Mouse (Mus musculus) kidney, postnatal 36 days (tissue): ENCODE measurements around the gene Lyrm4.
"Not testable (repeated sequence)": the region's sequence is repeated elsewhere in the genome, so short reads cannot be mapped to it uniquely, and the experiment has no call there.

Source experiments
- DNase-seq, 2 experiments: peaks; one replicate each; pipeline ENCODE4 v3.0.0; 2021 to 2022; ENCODE audit warnings: mixed read lengths in 2 of 2

Gene Lyrm4

DNA sequence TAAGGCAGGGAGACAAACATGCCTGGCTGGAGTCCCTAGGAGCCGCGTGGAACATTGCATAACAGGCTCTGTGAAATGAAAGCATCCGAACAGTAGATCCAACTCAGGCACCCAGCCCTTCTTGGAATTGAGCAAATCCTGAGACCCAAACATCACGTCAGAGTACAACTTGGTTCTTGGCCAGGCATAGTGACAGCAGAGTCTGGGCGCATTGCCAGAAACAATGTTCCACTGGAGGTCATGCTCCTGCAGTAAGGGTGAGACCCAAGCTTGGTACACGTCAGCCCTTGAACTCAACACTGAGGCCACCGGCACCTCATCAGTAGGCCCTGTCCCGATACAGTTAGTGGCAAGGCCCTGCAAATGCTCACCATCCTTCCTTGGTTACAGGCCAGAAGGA lies 123.3 kb downstream of the Lyrm4 start:
- peak; percentile 77 to 78 for DNase-seq

DNA sequence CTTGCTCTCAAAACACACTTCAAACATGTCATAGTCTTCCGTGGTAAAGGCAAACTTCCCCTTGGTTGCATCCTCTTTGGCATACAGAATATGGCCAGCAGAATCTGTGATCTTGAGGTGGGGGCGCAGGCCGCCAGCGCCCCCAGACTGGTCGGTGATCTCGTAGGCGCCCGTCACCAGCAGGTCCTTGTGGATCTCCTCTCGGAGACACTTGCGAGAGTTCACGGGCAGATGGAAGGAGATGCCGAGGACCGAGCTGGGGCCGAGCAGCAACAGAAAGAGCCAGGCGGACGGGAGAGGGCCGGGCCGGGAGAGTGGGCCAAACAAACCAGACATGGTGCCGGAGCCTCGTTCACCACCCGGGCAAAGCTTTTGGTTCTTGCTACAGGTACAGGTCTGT lies 126.1 kb downstream of the Lyrm4 start:
- not testable (repeated sequence) for DNase-seq

DNA sequence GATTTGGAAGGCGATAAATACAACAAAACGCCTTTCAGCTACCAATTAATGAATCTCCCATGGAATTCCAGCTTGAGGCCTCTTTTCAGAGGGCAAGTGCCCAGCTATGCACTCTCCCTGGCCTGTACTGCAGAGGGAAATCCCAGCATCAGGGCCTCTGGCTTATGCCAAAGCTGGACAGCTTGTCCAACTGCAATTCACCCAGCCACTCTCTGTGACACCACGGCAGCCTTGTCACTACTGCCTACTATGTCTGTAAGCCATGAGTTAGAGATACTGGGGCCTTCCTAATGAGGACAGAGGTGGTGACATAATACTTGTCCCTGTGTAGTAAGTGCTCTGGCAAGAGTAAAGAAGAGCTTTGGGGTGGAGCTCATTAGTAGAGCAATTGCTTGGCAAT lies 128.0 kb downstream of the Lyrm4 start:
- DNase-seq, result no peak

DNA sequence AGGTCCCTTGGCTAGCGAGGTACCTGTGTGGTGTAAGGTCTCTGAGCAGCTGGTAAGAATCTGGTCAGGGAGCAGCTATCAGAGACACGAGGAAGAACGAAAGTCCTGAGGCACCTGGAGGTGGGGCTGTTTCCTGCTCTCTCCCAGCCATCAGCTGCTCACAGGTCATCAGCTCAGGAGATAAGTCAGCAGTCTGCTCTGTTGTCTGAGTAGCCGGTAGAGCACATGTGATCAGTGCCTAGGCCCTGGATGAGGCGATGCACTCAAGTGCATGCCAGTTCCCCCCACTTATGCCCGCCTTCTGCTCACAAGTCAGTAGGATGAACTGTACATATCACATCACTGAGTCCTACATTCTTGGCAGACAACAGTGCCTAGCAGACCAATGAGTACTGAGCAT lies 134.3 kb downstream of the Lyrm4 start:
- DNase-seq, result no peak

DNA sequence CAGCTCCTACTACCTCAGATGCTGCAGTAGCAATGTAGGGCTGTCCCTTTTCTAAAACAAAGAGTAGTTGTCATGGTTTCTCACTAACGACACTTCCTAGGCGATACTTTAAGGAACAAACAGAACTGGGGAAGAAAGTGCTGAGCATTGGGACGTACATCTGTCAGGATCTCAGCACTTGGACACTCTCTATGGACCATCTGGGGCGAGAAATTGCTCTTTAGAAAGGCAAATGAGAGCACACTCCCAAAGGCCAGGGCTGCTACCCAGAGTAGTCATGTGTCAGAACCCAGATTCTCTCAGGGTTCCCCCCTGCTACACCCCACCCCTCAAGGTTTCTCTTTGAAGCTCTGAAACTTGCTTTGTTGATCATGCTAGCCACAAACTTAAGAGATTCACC lies 136.9 kb downstream of the Lyrm4 start:
- DNase-seq, result no peak

DNA sequence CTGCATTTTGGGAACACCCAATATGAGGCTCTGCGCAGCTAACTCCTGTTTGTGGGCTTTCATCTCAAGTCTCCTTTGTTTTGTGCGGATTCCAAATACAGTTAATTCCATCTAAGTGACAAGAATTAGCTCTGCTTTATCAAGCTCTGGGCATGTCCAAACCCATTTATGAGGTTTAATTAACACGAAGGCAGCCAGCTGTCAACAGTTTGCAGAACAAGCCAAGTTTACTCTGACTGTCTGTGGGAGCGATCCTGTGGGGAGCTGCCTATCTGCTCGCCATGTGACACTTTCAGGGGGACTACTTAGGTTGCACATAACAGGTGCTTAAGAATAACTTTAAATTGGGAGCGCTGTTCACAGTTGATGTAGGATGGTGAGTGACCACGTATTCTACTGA lies 140.4 kb downstream of the Lyrm4 start:
- no peak for DNase-seq

DNA sequence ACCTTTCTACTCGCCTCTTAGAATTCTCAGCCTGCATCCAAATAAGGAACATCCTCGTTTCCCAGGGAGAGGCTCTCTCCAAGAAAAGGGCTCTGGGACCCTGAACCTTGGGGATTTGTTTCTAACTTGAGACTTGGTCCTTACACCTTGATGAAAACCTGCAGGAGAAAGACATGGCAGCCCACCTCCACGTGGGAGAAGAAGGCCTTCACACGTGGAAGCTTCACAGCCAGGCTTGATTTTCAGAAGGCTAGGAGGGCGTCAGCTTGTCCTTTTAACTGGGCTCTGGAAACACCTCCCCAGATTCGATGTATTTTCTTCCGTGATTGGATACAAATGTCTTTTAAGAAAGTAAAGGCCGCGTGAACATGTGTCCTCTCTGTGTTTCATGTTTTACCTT lies 147.5 kb downstream of the Lyrm4 start:
- DNase-seq, result no peak

DNA sequence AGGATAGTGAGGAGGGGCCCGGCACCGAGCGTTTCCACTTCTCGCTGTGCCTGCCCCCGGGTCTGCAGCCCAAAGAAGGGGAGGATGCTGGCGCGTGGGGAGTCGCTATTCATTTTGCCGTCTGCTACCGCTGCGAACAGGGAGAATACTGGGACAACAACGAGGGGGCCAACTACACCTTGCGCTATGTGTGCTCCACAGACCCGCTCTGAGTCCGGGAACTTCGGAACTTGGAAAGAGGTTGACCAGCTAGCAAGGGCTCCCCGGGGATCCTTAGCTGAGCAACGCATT lies 147.9 kb downstream of the Lyrm4 start:
- no peak for DNase-seq

DNA sequence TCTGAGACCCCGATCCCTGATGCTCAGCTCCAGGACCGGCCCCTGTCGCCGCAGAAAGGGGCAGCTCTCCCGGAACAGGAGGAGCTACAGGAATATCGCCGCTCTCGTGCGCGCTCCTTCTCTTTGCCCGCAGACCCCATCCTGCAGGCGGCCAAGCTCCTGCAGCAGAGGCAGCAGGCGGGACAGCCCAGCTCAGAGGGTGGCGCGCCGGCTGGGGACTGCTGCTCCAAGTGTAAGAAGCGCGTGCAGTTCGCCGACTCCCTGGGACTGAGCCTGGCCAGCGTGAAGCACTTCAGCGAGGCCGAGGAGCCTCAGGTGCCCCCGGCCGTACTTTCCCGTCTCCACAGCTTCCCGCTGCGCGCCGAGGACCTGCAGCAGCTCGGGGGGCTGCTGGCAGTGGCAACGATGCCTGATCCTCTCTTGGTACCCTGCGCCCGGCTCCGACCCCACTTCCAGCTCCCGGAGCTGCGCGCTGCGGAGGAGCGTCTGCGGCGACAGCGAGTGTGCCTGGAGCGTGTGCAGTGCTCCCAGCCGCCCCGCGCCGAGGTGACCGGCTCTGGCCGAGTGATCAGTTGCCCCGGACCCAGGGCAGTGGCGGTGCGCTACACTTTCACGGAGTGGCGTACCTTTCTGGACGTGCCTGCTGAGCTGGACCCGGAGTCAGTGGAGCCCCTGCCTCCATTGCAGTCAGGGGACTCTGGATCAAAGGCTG lies 148.5 kb downstream of the Lyrm4 start:
- DNase-seq, result peak in 1 of 2 experiments; percentile 43

DNA sequence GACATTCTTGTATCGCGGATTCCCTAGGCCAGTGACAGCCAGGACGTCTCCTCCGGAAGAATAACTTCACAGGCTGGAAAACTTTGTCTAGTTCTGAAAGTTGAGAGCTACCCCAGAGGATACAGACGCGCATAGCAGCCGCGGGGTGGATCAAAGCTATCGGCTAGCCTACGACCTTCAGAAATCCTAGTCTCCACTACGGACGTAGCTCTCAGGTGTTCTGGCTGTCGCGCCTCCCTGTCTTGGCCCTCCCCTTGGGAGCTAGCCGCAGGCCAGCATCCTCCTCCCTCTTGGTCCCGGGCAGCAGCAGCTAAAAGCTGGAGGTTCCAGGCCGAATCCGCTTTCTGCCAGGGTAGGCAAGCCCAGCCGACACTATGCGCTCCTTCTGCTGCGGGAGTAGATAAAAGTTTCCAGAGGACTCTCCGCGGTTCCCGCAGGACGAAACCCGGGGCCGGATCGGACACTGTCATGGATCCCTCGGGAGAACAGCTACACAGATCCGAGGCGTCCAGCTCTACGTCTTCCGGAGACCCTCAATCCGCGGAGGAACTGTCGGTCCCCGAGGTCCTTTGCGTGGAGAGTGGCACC lies 149.1 kb downstream of the Lyrm4 start:
- peak in 1 of 2 experiments; percentile 30 for DNase-seq

DNA sequence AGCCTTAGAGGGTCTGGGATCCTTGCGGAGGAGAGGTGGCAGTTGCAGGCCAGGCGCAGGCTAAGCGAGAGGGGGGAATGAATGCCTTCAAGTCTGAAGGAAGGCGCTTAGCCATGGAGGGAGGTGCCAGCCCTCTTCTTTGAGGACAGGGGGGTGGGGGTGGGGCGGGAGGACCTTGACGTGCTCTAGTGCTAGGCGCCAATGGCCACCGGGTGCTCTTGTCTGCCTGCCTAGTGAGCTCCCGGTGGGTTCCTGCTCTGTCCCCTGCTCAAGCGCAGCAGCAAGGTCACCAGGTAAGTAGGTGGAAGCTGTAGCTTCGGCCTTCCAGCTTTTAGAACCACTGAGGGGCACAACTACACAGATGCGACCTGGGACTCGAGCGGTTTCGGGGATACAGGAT lies 149.6 kb downstream of the Lyrm4 start:
- no peak for DNase-seq

DNA sequence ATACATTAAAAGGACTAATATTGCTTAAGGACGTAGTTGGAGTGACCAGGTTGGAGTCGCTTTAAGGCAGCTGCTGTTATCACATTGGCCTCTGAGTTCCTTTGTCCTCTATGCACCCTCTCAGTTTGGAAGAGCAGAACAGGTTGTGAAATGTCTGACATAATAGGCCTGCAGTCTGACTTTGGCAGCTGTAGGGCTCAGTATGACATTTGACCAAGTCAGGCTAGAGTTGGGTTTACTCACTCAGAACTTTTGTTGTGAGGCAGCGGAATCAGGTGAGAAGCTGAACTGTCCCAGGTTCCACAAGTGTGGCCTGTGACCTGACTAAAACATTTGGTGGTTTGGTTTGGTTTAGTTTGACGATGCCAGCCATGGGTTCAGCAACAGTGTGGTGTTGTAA lies 153.7 kb downstream of the Lyrm4 start:
- DNase-seq, result no peak

DNA sequence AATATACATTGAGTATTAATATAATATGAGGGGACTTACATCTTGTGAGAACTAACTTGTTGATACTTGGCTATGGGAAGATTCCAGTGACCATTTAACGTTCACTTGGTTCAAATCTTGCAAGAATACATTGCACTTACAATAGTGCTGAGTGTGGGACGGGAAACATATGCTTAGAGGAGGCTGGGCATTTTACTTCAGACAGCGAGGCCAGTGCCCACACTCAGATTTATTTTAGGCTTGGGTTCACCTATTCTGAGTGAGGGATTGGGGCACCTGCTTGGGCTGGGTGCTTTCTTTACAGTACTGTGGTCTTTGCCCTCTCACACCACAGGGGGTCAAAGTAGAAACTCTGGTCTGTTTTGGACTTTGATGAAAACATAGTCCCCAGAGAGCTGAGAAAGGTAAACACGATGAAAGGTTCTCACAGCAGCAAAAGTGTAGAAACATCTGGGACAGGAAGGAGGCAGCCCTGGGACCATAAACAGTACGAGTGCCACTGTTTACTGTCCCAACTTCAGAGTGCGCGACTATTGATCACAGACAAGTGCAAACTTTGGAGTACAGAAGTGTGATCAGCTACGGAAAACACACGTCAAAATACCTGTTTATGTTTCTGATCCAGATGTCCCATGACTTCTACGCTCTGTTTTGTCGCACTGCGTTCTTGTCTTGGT lies 157.8 kb downstream of the Lyrm4 start:
- no peak for DNase-seq

DNA sequence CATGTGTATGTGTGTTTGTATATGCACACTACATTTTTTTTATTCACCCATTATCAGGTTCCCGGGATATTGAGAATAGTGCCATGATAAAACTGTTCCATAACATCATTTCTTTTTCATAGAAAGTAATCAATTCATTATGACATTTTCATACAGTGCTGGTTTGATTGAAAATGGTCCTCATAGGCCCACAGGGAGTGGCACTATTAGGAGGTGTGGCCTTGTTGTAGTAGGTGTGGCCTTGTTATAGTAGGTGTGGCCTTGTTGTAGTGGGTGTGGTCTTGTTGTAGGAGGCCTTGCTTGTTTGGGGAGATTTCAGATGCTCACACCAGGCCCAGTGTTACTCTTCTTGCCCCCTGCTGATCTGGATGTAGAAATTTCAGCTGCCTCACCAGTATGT lies 158.8 kb downstream of the Lyrm4 start, which contains the start of gene Ppp1r3g:
TSS of gene Ppp1r3g (plus strand) at position 301 of the 400 bp plus-strand sequence.
- no peak for DNase-seq

DNA sequence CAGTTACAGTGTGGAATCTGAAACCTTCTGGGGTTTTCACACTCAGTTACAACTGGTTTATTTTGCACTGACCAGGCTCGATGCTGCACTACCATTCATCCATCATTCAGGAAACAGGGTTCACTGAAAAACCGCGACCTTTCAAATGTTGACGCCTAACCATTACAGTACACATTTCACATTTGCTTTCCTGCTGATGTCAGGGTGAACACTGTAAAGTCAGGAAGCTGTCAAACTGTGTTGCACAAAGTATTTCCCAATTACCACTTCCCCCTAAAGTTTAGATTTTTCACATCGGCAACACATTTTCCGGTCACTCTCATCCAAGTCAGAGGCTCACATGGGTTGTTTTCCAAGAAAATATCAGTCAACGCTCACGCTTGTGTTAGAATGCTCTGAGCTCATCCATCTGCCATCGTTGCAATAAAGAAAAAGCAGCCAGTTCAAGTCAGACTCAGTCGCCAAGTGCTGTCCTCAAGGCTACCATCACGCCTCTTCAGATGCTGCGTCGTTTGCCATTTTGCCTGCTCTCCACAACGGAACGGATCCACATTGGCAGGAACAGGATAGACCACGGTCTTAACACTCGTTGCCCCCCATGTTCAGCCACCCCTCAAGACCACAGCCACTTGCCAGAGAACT lies 167.4 kb downstream of the Lyrm4 start:
- no peak for DNase-seq

DNA sequence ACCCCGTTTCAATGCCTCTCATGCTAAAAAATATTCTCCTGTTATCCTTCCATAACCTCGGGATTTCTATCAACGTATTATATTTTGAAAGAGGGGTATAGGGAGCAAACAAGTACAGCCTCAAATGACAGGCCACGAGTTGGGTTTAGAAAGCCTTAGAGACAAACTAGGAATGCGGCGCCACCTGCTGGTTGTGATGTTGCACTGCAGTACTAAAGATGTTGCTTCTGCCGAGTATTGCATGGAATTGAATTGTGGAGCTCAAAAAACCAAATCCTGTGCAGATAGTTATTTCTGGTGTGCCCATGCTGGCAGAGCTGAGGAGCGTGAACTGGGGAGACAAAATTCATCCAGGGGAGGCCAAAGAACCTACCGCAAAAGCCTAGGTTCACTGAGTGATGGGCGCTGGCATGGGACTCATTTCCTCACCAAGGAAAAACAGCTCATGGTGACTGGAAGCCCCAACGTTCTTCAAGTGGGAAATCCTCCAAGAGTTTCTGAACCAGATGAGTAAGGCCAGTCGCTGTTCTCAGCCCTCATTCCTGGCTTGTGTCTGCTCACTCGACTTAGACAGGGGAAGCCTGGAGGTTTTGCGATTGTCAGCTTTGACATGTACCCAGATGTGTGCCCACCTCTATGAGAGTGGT lies 169.8 kb downstream of the Lyrm4 start:
- DNase-seq, result peak; percentile 57 to 87

DNA sequence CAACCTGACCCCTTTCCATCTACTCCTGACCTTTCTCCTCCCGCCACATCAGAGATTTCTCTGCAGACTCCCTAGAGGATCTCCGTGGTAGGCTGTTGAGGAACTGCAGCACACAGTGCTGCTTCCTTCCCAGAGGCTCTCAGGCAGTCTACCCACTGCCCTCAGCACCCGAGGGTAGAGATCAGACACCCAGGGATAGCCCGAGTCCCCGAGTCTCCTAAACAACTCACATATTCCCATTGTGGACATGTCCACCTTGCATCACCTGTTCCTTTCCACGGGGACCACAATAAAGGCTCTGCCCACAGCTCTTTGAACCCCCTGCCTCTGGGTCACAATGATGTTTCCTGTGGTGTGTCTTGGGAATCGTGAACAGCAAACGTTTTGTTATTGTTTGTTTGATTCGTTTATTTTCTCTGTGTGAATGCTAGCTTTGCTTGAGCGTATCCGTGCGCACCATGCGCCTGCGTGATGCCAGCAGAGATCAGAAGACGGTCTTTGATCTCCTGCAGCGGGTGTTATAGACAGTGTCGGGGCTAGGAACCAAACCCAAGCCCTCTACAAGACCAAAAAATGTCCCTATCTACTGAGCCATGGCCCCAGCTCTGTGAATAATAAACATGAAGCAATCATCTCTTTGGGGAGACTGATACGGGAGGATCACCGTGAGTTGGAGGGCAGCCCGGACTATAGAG lies 170.5 kb downstream of the Lyrm4 start:
- no peak for DNase-seq

DNA sequence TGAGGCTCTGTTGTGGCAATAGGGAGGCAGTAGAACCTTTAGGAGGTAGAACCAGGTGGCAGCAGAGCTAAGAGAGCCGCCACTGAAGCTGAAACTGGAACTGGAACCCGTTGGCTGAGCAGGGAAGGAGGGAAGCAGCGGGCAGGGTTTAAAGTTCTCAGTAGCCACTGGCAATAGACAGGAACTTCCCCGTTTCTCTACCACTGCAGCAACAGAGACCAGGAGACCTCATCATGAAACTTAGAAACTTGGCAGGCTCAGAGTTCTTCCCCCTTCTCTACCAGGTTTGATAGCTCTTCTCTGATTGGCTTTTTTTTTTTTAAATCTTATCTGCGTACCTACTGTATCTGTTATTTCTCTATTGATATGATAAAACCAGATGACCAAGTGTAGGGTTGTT lies 176.4 kb downstream of the Lyrm4 start:
- DNase-seq, result no peak

DNA sequence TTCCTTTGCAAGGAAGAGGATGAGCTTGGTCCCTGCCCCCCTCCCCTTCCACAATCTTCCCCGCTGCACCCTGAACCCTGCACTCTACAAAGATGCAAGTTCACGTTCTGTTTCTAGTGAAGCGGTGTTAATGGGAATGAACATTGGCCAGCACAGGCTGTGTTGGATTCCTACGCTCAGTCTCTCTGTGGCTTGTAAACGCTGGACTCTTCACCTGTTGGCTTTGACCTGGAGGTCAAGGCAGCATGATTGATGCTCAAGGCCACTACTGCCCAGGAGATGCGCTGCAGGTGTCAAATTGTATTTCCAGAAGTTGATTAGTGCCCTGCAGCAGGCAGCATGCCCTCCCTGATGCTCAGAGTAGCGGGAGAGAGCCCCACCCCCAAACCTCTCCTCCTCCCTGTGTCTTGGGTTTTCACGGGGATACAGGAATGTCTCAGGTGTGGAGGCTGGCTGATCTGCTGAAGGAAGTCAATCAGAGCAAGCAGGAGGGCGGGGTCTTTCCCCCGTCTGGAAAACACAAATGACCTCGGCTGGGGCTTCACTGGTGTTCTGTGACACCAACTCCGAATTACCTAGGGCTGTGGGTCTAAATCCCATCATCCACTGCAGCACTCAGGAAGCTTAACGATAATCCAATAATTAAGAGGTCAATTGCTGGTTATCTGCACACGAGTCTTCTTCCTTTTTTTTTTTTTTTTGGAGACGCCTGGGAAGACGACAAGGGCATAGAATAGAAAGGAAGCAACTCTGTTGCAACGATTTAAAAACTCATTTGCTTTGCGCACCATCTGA lies 177.3 kb downstream of the Lyrm4 start:
- peak; percentile 2 to 55 for DNase-seq

DNA sequence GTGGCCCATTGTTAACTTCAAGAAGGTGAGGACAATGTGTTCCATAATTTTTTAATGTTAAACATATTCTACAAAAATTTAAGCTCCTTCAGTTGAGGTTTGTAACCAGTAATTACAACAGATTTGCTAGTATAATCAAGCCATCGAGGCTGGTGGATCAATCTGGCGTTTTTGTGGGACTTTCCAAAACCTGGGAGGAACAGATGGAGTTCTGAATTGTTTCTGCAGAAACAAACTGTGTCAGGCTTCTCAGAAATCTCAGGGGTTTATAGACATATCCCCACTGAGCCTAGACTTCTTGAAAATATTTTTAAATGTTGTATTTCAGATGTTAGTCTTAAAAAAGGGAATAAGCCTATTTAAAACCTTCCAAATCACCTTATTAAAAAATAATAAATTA lies 179.3 kb downstream of the Lyrm4 start:
- no peak for DNase-seq
